Mouse (Mus musculus) Patski (cell line): ENCODE data around the gene Efcab11. TPM values are rescaled to one million over a fixed set of nuclear protein-coding genes. Genes with fewer than 3 reads are reported as not detected.

ENCODE experiments used
- ATAC-seq: fragments of 100-300 bp; one replicate; pipeline ENCODE4 v1.8.0; 2021
- CTCF ChIA-PET: fragments of 350-600 bp; sonication (Branson Sonifier 250); formaldehyde crosslinking; loops from one replicate; lab custom pipeline; 2022; ENCODE audit warnings: inconsistent platforms; lab: Charles Lee
- POLR2A ChIA-PET: fragments of 350-600 bp; sonication (Branson Sonifier 250); formaldehyde crosslinking; loops from one replicate; lab custom pipeline; 2022; ENCODE audit warnings: antibody characterized with exemption, inconsistent platforms; lab: Charles Lee
- DNase-seq: peaks from one replicate; pipeline ENCODE4 v3.0.0-alpha.2; 2011; ENCODE audit warnings: low read depth, low spot score
- H3K27me3 ChIP-seq: fragments of 371-371 bp; one replicate; pipeline ENCODE4 v1.5.1; 2021
- CTCF ChIP-seq: fragments of 100-300 bp; IDR thresholded peaks from one replicate; pipeline ENCODE4 v1.5.1; 2021
- in situ Hi-C: fragments of 300-500 bp; cut with MboI; formaldehyde crosslinking; loops from 3 replicates; pipeline ENCODE4 v1.11.1; 2018; ENCODE audit warnings: low pct_unique_long_range_greater_than_20kb, mixed read lengths
- polyA plus RNA-seq: library from polyadenylated mRNA; unstranded; gene quantifications from one replicate; pipeline ENCODE4 v1.2.3, GENCODE M21; 2021

Gene Efcab11
- polyA plus RNA-seq, result 3.1 TPM

GRCm38 (mm10) chr12:99884269-99885261 is at the start of gene Efcab11, which contains the start of gene Tdp1:
TSS of gene Efcab11 (minus strand) at chr12:99884439.
TSS of gene Tdp1 (plus strand) at chr12:99884517.
- ChIA-PET POLR2A (no interaction called here), CTCF (interaction anchor here (1.2 to 1.9 kb wide), 3 partner anchors 11 to 78 kb away, joined by 3 to 4 read pairs (median 3); no protein-coding TSS in a partner anchor)
- in situ Hi-C loops, result no loop called here
- H3K27me3 ChIP-seq, result no peaks in the 10 kb centered on the region
- ATAC-seq, result peak; percentile 90
- peak; percentile 60 for DNase-seq
- TF ChIP-seq CTCF, result peak; percentile 28

- in situ Hi-C loops, result no loop called here
- CTCF ChIA-PET, result interaction anchor here (1.6 kb wide), 1 partner anchor 9 kb away, joined by 3 read pairs; no protein-coding TSS in a partner anchor
- POLR2A ChIA-PET, result interaction anchor here (0.6 to 1.0 kb wide), 4 partner anchors 12 to 31 kb away, joined by 3 read pairs; partner anchors contain the start of gene Kcnk13
- ATAC-seq (no peak), DNase-seq (no peak)
- H3K27me3 ChIP-seq, result no peaks in the 10 kb centered on the region
- no peak for TF ChIP-seq CTCF
These were observed 49.4 kb upstream of the Efcab11 start for GRCm38 (mm10) chr12:99933630-99934029.

GRCm38 (mm10) chr12:99932245-99932644 is 48.0 kb upstream of the Efcab11 start:
- TF ChIP-seq CTCF, result no peak
- CTCF ChIA-PET, result no interaction called here
- in situ Hi-C loops, result no loop called here
- no peak for DNase-seq
- POLR2A ChIA-PET, result no interaction called here
- ATAC-seq, result no peak
- no peaks in the 10 kb centered on the region for H3K27me3 ChIP-seq

- in situ Hi-C loops, result loop anchor here (5.0 kb wide), 1 partner anchor 33 kb away; the partner anchor contains the start of gene Kcnk13
- DNase-seq (no peak), ATAC-seq (no peak)
- TF ChIP-seq CTCF, result no peak
- ChIA-PET CTCF (interaction anchor here (1.2 to 1.3 kb wide), 2 partner anchors 15 to 35 kb away, joined by 3 read pairs; partner anchors contain the start of gene Kcnk13), POLR2A (no interaction called here)
- no peaks in the 10 kb centered on the region for H3K27me3 ChIP-seq
These were observed 44.9 kb upstream of the Efcab11 start for GRCm38 (mm10) chr12:99929160-99929559.

- in situ Hi-C loops, result loop anchor here (5.0 kb wide), 1 partner anchor 34 kb away; the partner anchor contains the start of gene Kcnk13
- CTCF ChIA-PET, result interaction anchor here (1.2 to 1.3 kb wide), 2 partner anchors 14 to 36 kb away, joined by 3 read pairs; partner anchors contain the start of gene Kcnk13
- DNase-seq, result no peak
- POLR2A ChIA-PET, result interaction anchor here (0.7 kb wide), 1 partner anchor 815 kb away, joined by 3 read pairs; no protein-coding TSS in a partner anchor
- ATAC-seq, result no peak
- TF ChIP-seq CTCF, result no peak
- H3K27me3 ChIP-seq, result no peaks in the 10 kb centered on the region
These were observed 44.1 kb upstream of the Efcab11 start for GRCm38 (mm10) chr12:99928311-99928710.

- DNase-seq (no peak), ATAC-seq (no peak)
- no peaks in the 10 kb centered on the region for H3K27me3 ChIP-seq
- TF ChIP-seq CTCF, result no peak
- POLR2A ChIA-PET, result no interaction called here
- in situ Hi-C loops, result no loop called here
- CTCF ChIA-PET, result interaction anchor here (1.0 kb wide), 1 partner anchor 21 kb away, joined by 3 read pairs; no protein-coding TSS in a partner anchor
These were observed 39.5 kb upstream of the Efcab11 start for GRCm38 (mm10) chr12:99923703-99924102.

- ATAC-seq (no peak), DNase-seq (no peak)
- ChIA-PET POLR2A (no interaction called here), CTCF (no interaction called here)
- in situ Hi-C loops, result no loop called here
- no peaks in the 10 kb centered on the region for H3K27me3 ChIP-seq
- TF ChIP-seq CTCF, result no peak
These were observed 38.9 kb upstream of the Efcab11 start for GRCm38 (mm10) chr12:99923131-99923606.

GRCm38 (mm10) chr12:99921045-99921444 is 36.8 kb upstream of the Efcab11 start:
- ATAC-seq (no peak), DNase-seq (no peak)
- POLR2A ChIA-PET, result interaction anchor here (0.9 kb wide), 1 partner anchor 12 kb away, joined by 3 read pairs; no protein-coding TSS in a partner anchor
- CTCF ChIA-PET, result interaction anchor here (0.6 to 0.9 kb wide), 3 partner anchors 20 to 43 kb away, joined by 3 to 4 read pairs (median 3); partner anchors contain the start of gene Kcnk13
- peak; percentile 62 for TF ChIP-seq CTCF
- no peaks in the 10 kb centered on the region for H3K27me3 ChIP-seq
- in situ Hi-C loops, result no loop called here

- DNase-seq, result no peak
- ChIA-PET POLR2A (no interaction called here), CTCF (interaction anchor here (1.3 kb wide), 3 partner anchors 11 to 33 kb away, joined by 3 to 4 read pairs (median 3); no protein-coding TSS in a partner anchor)
- ATAC-seq, result no peak
- in situ Hi-C loops, result no loop called here
- no peak for TF ChIP-seq CTCF
- no peaks in the 10 kb centered on the region for H3K27me3 ChIP-seq
These were observed 35.4 kb upstream of the Efcab11 start for GRCm38 (mm10) chr12:99919636-99920035.
